26 mouse cellular contexts compared by ENCODE assay signal in genomic region chr8:4481586-4481985, GRCm38 (mm10). TPM values are rescaled to one million over a fixed set of nuclear protein-coding genes. Genes with fewer than 3 reads are reported as not detected.
DNase-seq lines count a peak whose midpoint lies in the region; ATAC-seq and TF ChIP-seq lines count a peak whose summit lies in the region.
"Had no signal": no experiment of that assay in that cellular context is flagged by ENCODE, and none has a peak within 500 bp of the region (broad histone marks: within the 10 kb centered on the region; RNA-seq: fewer than 3 reads in every experiment).

No protein-coding gene starts in this region.

- H3K9ac ChIP-seq in intestine, embryonic 16.5 days (ENCODE audit: low read depth, low read length): no peak overlapping the region
- no peak overlapping the region for H3K9ac ChIP-seq in intestine, embryonic 15.5 days
- H3K9ac ChIP-seq in stomach, embryonic 16.5 days (ENCODE audit: low read length): no peak overlapping the region
- H3K9ac ChIP-seq: embryonic facial prominence, embryonic 12.5 days; embryonic facial prominence, embryonic 15.5 days; forebrain, postnatal 0 days; heart, embryonic 12.5 days; heart, embryonic 15.5 days; hindbrain, embryonic 12.5 days; hindbrain, embryonic 15.5 days had no signal

- no peak for TF ChIP-seq CTCF in lung, adult 2 months (IDR thresholded peaks at IDR 0.05; ENCODE audit: insufficient read depth, low read length)

- H3K4me2 ChIP-seq in intestine, embryonic 16.5 days (ENCODE audit: low read depth, low read length): no peak overlapping the region
- H3K4me2 ChIP-seq in intestine, embryonic 15.5 days (replicated peaks): no peak overlapping the region
- H3K4me2 ChIP-seq in stomach, embryonic 16.5 days (ENCODE audit: low read depth, low read length): no peak overlapping the region
- H3K4me2 ChIP-seq: embryonic facial prominence, embryonic 12.5 days; embryonic facial prominence, embryonic 15.5 days; heart, embryonic 12.5 days; heart, embryonic 15.5 days; hindbrain, embryonic 12.5 days; hindbrain, embryonic 15.5 days had no signal

- peak; percentile 20 for DNase-seq in R1 (ENCODE audit: low read depth, low spot score)
- DNase-seq in cerebellum, adult 11 months: no peak
- DNase-seq in lung, adult 2 months: no peak
- DNase-seq: adrenal gland, postnatal 10 days; adrenal gland, postnatal 36 days; B cell, adult 2 months; cerebellum, adult 2 months; cerebellum, adult 9-11 months; cerebellum, postnatal 25 days; forebrain, postnatal 0 days; gastrocnemius, adult 2 months; gastrocnemius, postnatal 14 days; heart, adult 18-20 months; heart, postnatal 10 days; heart, postnatal 4 days had no signal

- H3K27ac ChIP-seq in intestine, embryonic 16.5 days (ENCODE audit: low read length): no peak overlapping the region
- no peak overlapping the region for H3K27ac ChIP-seq in intestine, embryonic 15.5 days
- no peak overlapping the region for H3K27ac ChIP-seq in stomach, embryonic 16.5 days (ENCODE audit: low read length)
- H3K27ac ChIP-seq: embryonic facial prominence, embryonic 12.5 days; embryonic facial prominence, embryonic 15.5 days; gastrocnemius, adult 2 months; heart, embryonic 15.5 days; hindbrain, embryonic 12.5 days; hindbrain, embryonic 15.5 days had no signal

- H3K27me3 ChIP-seq in intestine, embryonic 16.5 days (replicated peaks; ENCODE audit: control insufficient read depth, insufficient read depth, low read length): no peaks in the 10 kb centered on the region
- H3K27me3 ChIP-seq in intestine, embryonic 15.5 days (replicated peaks): no peaks in the 10 kb centered on the region
- no peaks in the 10 kb centered on the region for H3K27me3 ChIP-seq in stomach, embryonic 16.5 days (ENCODE audit: control insufficient read depth, insufficient read depth, low read length)
- H3K27me3 ChIP-seq: CH12.LX; embryonic facial prominence, embryonic 12.5 days; embryonic facial prominence, embryonic 15.5 days; heart, embryonic 12.5 days; heart, embryonic 15.5 days; hindbrain, embryonic 12.5 days; hindbrain, embryonic 15.5 days had no signal

- ATAC-seq in intestine, embryonic 16.5 days: 0 out of 2 replicates have a peak, but pooled peaks have one; percentile 28
- ATAC-seq in intestine, embryonic 15.5 days: no peak
- peak; percentile 42; the same call in 1 of the 2 replicates for ATAC-seq in stomach, embryonic 16.5 days (ENCODE audit: insufficient read depth, low FRiP score)
- ATAC-seq: forebrain, embryonic 14.5 days; forebrain, postnatal 0 days had no signal

- 71% methylated on average over 4 of the region's 4 CpGs for WGBS in intestine, embryonic 16.5 days
- 65% methylated on average over 4 of the region's 4 CpGs for WGBS in intestine, embryonic 15.5 days
- WGBS in stomach, embryonic 16.5 days: 50% methylated on average over 4 of the region's 4 CpGs
- 64% methylated on average over 4 of the region's 4 CpGs for WGBS in lung, adult 2 months

- no peaks in the 10 kb centered on the region for H3K9me3 ChIP-seq in intestine, embryonic 16.5 days (ENCODE audit: control insufficient read depth, low read length)
- no peaks in the 10 kb centered on the region for H3K9me3 ChIP-seq in intestine, embryonic 15.5 days
- no peaks in the 10 kb centered on the region for H3K9me3 ChIP-seq in stomach, embryonic 16.5 days (replicated peaks; ENCODE audit: control insufficient read depth, low read length)
- H3K9me3 ChIP-seq: embryonic facial prominence, embryonic 12.5 days; embryonic facial prominence, embryonic 15.5 days; heart, embryonic 12.5 days; heart, embryonic 15.5 days; hindbrain, embryonic 12.5 days; hindbrain, embryonic 15.5 days had no signal

- no peaks in the 10 kb centered on the region for H3K4me1 ChIP-seq in intestine, embryonic 16.5 days (ENCODE audit: control insufficient read depth, insufficient read depth, low read length)
- no peaks in the 10 kb centered on the region for H3K4me1 ChIP-seq in intestine, embryonic 15.5 days (replicated peaks)
- H3K4me1 ChIP-seq in stomach, embryonic 16.5 days (ENCODE audit: control insufficient read depth, insufficient read depth, low read length): no peaks in the 10 kb centered on the region
- no peaks in the 10 kb centered on the region for H3K4me1 ChIP-seq in lung, adult 2 months (ENCODE audit: control insufficient read depth, insufficient read depth, low read length)
- H3K4me1 ChIP-seq: embryonic facial prominence, embryonic 12.5 days; embryonic facial prominence, embryonic 15.5 days; heart, embryonic 15.5 days; hindbrain, embryonic 12.5 days; hindbrain, embryonic 15.5 days had no signal

- H3K36me3 ChIP-seq in intestine, embryonic 16.5 days (ENCODE audit: control insufficient read depth, insufficient read depth, low read length): no peaks in the 10 kb centered on the region
- H3K36me3 ChIP-seq in intestine, embryonic 15.5 days: no peaks in the 10 kb centered on the region
- H3K36me3 ChIP-seq in stomach, embryonic 16.5 days (ENCODE audit: control insufficient read depth, insufficient read depth, low read length): no peaks in the 10 kb centered on the region
- H3K36me3 ChIP-seq: embryonic facial prominence, embryonic 12.5 days; embryonic facial prominence, embryonic 15.5 days; heart, embryonic 12.5 days; heart, embryonic 15.5 days; hindbrain, embryonic 12.5 days; hindbrain, embryonic 15.5 days had no signal

- H3K4me3 ChIP-seq in intestine, embryonic 16.5 days (ENCODE audit: low read length): no peak overlapping the region
- no peak overlapping the region for H3K4me3 ChIP-seq in intestine, embryonic 15.5 days (replicated peaks)
- no peak overlapping the region for H3K4me3 ChIP-seq in stomach, embryonic 16.5 days (replicated peaks; ENCODE audit: low read length)
- no peak overlapping the region for H3K4me3 ChIP-seq in lung, adult 2 months (replicated peaks; ENCODE audit: extremely low read depth, low read depth, low read length)
- H3K4me3 ChIP-seq: embryonic facial prominence, embryonic 12.5 days; embryonic facial prominence, embryonic 15.5 days; gastrocnemius, adult 2 months; heart, embryonic 12.5 days; heart, embryonic 15.5 days; hindbrain, embryonic 12.5 days; hindbrain, embryonic 15.5 days had no signal

- no peak for TF ChIP-seq POLR2A in lung, adult 2 months (IDR thresholded peaks at IDR 0.05; ENCODE audit: borderline replicate concordance, extremely low read depth, low read depth, low read length)

RNA-seq across cellular contexts. Expression of gene Cers4, which starts 11.2 kb away (rescaled TPM):
- 14.9 and 17.0 TPM in 2 replicates for polyA plus RNA-seq in intestine, embryonic 16.5 days (2015; fragmentation: Nextera tagmentation; extraction: Ambion mirVana)
- polyA plus RNA-seq in intestine, embryonic 15.5 days (2015; fragmentation: Nextera tagmentation; extraction: Ambion mirVana): 18.3 and 19.2 TPM in 2 replicates
- 32.1 and 33.7 TPM in 2 replicates for polyA plus RNA-seq in stomach, embryonic 16.5 days (2015; fragmentation: Nextera tagmentation; extraction: Ambion mirVana)
- 74.1 and 95.3 TPM in 2 replicates for polyA plus RNA-seq in lung, adult 2 months (2012; rRNA removed)
